Mouse (Mus musculus): ENCODE results near the gene Rere.
"Not testable (repeated sequence)": the region's sequence is repeated elsewhere in the genome, so short reads cannot be mapped to it uniquely, and the experiment has no call there.

The Rere gene

DNA sequence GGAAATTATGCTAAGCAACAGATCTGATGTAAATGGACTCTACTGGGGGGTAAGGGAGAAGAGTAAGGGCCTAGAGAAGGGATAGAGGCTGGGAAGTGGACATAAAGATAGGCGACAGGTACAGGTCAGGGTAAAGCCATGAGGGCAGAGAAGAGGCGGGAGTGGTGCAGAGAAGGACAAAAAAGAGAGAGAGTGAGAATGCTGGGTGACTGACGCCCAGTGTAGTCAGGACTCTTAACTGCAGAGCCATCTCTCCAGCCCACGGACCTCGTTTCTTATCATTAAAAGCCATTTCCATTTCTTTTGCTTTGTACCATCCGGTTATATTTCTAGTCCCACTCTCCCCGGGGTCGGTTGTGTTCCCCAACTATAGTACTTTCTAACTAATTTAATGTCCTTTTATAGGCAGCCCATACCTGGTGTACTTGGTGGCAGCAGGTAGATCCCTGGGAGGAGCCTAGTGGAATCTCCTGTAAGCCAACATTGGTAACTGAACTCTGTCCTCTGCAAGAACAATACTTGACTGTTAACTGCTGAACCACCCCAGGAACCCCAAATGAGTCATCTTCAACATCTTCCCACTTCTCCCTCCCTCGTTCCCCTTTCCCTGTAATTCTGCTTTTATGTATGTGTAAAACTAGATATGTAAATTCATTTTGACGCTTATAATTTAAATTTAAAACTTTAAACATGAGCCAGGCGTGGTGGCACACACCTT, 223.0 kb downstream of the Rere start:
- ATAC-seq (ENCODE audit: low TSS enrichment), result 0 out of 2 replicates have a peak, but pooled peaks have one; percentile 45

DNA sequence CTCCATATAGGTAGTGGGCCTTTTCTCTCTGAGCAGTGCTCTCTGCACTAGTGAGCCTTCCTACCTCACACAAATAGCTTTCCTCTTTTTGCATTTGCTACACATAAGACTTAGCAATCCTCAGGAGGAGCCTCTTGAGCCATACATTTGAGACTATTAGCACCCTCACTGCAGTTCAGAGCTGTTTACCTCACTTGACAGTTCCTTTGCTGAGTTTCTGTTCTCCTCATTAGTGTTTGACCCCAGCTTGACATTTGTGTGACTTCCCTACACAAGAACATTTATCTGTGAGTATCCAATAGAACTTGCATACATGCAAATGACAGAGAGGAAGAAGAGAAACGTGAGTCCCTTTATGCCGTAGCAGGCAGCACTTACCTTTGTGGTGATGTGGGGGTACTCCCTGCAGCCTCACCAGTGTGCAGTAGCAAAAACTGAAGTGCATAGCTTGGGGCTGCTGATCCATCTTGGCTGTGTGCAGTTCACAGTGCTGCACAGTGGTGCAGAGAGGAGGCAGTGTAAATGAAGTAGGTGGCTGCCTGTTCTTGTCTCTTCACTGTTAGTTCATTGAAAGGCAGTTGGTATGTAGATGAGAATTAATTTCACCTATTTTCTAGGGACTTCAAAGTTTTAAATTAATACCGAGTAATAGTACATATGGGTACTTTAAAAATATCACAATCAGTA, 227.7 kb downstream of the Rere start:
- ATAC-seq (ENCODE audit: low TSS enrichment), result peak; percentile 60; the same call in 1 of the 2 replicates

DNA sequence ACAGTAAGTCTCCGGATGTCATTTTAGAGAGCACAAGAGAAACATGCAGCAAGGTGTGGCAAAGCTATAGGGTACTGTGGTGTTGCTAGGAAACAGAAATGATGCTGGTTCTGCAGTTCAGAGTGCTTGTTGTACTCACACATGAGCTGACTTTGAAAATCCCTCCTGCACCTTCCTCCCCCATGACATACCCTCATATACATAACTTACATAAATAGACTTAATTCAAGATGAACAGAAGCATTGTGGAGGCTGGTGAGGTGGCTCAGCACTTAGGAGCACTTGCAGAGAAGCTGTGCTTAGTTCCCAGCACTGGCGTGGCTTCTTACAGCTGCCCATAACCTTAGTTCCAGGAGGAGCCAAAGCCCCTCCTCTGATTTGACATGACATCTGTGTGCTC, 228.6 kb downstream of the Rere start:
- peak; percentile 90 for ATAC-seq (ENCODE audit: low TSS enrichment)

- ATAC-seq (ENCODE audit: low TSS enrichment), result not testable (repeated sequence)
Observed at GRCm38 (mm10) chr4:150513387-150513786, 231.9 kb downstream of the Rere start.

GRCm38 (mm10) chr4:150516201-150516600, 234.8 kb downstream of the Rere start:
- ATAC-seq (ENCODE audit: low TSS enrichment), result no peak

GRCm38 (mm10) chr4:150517381-150517780, 235.9 kb downstream of the Rere start:
- ATAC-seq (ENCODE audit: low TSS enrichment), result peak; percentile 84

- no peak for ATAC-seq (ENCODE audit: low TSS enrichment)
Observed at GRCm38 (mm10) chr4:150518826-150519225, 237.4 kb downstream of the Rere start.

DNA sequence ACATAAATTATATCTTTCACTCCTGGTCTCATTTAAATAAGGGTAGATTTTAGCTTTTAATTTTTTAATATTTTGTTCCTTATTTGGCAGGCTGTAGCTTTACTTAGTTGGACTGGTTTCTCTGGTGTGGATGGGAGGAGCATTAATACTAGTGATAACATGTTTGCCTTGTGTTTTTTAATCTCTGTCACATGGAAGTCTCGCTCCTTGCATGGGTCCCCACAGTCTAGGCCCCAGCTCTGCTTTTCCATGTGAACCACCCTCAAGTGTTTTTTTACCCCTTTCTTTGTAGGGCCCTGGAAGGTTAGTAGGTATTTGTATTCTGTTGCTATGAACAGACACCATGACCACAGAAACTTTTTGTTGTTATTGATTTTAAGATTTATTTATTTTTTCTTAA, 238.6 kb downstream of the Rere start:
- no peak for ATAC-seq (ENCODE audit: low TSS enrichment)

GRCm38 (mm10) chr4:150522425-150522824, 241.0 kb downstream of the Rere start:
- no peak for ATAC-seq (ENCODE audit: low TSS enrichment)

- no peak for ATAC-seq (ENCODE audit: low TSS enrichment)
Observed at GRCm38 (mm10) chr4:150523351-150523750, 241.9 kb downstream of the Rere start.

GRCm38 (mm10) chr4:150526269-150526668, 244.8 kb downstream of the Rere start:
- no peak for ATAC-seq (ENCODE audit: low TSS enrichment)

DNA sequence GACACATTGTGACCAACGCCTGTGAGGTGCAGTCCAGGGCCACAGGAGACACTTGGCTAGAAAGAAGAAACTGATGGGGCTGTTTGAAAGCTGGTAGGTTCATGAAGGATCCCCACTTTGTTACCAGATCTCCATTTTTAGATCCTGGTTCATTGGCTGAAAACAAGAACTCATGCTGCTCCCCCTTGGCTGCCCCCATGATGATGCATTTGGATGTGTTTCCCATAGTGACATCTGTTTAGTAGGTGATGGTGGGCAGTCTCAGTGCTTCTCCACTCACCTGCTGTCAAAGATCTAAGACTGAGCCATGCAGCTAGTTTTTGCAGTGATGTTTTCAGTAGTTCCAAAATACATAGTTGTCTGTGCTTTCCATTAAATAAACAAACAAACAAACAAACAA, 247.0 kb downstream of the Rere start:
- 0 out of 2 replicates have a peak, but pooled peaks have one; percentile 24 for ATAC-seq (ENCODE audit: low TSS enrichment)

DNA sequence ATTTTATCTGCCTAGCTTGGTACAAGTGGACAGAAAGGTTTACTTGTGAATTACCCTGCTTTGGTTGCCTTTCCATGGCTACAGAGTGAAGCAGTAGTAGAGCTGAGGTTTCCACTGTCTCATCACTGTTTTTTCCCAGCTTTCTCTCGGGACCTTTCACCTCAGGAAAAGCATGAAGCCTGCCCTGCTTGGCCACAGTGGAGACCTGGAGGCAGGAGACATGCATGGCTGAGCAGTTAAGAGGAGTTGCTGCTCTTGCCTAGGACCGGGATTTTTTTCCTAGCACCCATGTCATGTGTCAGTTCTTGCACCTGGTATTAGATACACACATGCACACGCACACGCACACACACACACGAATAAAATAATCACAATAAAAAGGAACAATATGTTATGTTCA, 247.4 kb downstream of the Rere start:
- ATAC-seq (ENCODE audit: low TSS enrichment), result no peak

- peak; percentile 60; the same call in 1 of the 2 replicates for ATAC-seq (ENCODE audit: low TSS enrichment)
Observed at GRCm38 (mm10) chr4:150531869-150532268, 250.4 kb downstream of the Rere start.

DNA sequence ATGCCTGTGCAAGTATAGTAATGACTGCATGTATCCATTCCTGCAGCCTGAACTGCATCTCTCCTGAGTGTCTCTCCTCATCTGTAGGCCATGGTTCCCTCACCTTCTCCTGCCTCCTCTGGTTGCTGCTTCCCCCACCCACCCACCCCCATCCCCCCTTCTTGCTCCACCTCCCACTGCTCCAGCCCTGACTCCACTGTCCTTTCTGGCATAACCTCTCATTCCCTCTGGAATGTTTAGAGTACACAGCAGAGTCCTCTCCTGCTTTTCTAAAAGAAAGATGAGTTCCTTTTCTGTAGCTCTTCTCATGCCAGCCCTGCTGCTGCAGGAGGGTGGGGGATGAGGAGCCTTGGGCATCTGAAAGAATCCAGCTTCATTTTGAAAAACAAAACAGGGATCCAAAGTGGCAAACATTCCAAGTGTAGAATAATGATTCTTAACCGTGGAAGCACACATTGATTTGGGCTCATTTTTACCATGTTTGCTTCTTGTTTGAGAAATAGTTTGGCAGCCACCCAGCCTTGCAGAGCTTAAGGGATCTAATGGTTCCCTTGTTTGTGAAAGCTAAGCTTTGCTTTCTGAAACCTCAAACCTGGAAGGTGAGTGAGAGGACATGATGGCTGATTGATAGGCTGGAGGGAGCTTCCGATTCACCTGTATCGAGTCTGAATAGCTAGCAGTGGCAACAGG, 255.5 kb downstream of the Rere start:
- peak; percentile 66; the same call in 1 of the 2 replicates for ATAC-seq (ENCODE audit: low TSS enrichment)

DNA sequence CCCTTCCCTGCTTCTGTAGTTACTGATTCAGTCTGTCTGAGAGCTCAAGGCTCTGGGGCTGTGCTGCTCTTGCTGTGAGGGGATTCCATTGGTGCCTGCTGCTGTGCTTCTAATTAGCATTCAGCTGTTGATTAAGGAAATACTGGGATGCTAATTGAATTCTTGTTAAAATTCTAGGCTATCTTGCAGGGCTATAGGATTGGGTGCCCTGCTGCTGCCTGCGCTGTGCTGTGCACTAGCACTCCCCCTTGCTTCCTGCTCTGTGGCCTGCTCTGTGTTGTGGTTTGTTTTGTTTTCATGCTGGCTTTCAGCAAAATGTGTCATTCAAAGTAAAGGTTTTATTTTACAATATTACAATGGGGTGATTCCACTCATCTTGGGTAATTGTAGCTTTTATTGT, 258.4 kb downstream of the Rere start:
- ATAC-seq (ENCODE audit: low TSS enrichment), result no peak

DNA sequence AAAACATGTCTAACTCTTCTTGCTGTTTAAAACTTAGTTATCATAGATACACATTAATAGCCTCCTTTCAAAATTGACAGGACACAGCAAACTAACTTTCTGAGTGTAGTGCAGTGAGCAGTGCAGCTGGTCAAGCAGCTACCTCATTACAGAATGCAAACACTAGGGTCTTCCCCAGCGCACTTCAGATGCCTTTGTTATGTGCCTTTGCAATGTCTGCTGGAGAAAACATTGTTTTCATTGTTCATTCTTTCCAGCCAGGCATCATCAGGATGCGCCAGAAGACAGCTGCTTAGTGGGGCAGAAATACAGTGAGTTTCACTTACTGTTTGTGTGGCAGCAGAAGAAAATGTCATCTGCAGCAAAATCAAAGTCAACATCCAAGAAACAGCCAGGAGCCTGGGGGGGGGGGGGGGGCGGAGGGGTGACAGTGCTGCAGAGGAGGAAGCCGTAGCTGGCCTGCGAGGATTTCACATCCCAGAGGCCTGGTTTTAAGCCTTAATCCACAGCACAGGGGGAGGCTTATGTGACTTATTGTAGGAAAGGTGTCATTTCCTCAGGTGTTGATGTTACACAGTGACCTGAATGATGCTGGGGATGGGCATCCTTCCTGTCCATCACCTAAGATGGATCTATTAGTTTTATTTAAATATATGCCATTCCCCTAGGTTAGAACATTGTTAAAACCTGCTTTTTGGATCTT, 259.1 kb downstream of the Rere start:
- no peak for ATAC-seq (ENCODE audit: low TSS enrichment)

DNA sequence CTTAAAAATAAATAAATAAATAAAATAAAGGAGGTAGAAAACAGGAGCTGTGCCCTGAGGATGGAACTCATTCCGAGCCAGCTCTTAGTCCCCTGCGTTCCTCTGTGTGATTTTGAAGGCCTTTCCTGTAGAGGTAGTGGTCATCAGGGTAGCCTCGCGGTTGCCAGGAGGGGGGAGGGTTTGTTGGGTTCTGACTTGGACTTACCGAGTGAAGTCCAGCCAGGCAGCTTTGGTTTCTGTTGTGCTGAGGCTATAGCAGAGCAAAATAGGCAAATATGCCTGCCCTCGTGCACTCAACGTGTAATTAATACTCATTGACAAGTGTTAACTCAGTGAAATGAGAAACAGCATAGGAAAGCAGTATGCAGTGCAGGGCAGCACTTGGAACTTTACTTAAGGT, 262.8 kb downstream of the Rere start:
- peak; percentile 7; the same call in 1 of the 2 replicates for ATAC-seq (ENCODE audit: low TSS enrichment)

DNA sequence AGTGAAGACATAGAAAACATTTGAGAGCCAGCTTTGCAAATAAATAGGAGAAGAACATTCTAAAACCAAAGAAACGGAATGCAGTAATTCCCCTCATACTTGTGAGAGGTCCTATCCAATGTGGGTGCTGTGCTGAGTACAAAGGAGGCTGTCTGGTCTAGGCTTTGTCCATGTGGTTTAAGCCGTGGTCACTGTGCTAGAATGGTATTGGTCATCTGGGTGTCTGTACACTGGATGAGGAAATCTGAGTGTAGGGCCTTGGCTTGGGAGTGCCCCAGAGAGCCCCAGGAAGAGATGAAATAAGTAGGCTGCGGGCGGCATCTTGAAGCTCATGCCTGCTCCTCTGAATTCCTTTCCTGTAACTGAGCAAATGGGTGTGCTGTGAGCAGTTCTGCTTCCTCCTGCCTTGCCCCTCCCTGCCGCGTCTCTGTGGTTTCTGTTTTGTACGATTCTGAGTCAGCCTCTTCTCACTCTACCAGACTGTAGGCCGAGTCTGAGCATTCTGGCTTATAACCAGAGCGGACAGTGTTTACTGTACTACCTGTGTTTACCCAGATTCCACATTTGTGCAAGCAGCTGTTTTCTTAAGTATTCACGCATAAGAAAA, 263.3 kb downstream of the Rere start:
- peak; percentile 96 for ATAC-seq (ENCODE audit: low TSS enrichment)

- ATAC-seq (ENCODE audit: low TSS enrichment), result no peak
Observed at GRCm38 (mm10) chr4:150545775-150546174, 264.3 kb downstream of the Rere start.

- not testable (repeated sequence) for ATAC-seq (ENCODE audit: low TSS enrichment)
Observed at GRCm38 (mm10) chr4:150546296-150546695, 264.9 kb downstream of the Rere start.

DNA sequence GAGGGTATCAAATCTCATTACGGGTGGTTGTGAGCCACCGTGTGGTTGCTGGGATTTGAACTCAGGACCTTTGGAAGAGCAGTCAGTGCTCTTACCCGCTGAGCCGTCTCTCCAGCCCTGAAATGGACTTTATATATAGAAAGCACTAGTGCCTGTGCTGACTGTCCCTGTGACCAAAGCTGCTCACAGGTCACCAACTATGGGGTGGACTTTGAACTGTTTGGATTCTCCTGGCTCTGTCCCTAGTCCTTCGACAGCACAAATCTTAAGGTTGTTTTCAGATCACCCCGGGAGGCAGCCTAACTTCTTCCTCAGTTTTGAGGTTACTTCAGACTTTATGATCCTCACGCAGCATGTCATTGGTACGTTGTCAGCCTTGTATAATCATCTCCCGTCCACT, 267.9 kb downstream of the Rere start:
- ATAC-seq (ENCODE audit: low TSS enrichment), result no peak

Data from frontal cortex, adult (tissue).